Mouse (Mus musculus) bone marrow, adult 2 months (tissue): Measurements from ENCODE around the gene Fmr1.

Experiments
- CTCF ChIP-seq: fragments of 200-500 bp; IDR thresholded peaks from 2 replicates; pipeline ENCODE4 v1.5.1; 2011; ENCODE audit warnings: low read length, control low read depth; ENCODE audit not compliant: control insufficient read depth, insufficient read depth
- POLR2A ChIP-seq: fragments of 200-500 bp; IDR thresholded peaks from 2 replicates; pipeline ENCODE4 v1.6.1; 2011; ENCODE audit warnings: low read depth, mild to moderate bottlenecking, control low read depth, low read length, borderline replicate concordance; ENCODE audit not compliant: control insufficient read depth

DNA sequence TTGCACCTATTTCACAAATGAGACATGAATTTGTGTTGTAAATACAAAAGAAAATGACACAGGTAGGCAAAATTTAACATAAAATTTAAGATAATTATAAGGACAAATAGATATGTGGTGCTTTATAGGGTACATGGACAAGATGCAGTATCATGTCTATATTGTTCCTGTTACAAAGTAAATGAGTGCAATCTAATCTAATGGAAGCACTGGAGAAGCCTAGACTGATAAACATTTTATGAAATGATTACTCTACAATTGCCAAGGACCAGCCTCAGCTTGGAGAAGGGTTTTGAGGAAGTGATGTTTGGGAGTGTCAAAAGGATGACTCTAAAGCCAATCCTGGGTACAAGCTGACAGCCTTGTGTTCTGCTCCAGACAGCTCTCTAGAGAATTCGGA lies 58.6 kb downstream of the Fmr1 start:
- TF ChIP-seq POLR2A: no peak
- no peak for TF ChIP-seq CTCF
